Mouse (Mus musculus) heart, adult 2 months (tissue): ENCODE data around the gene Dxo.

Source experiments
- CTCF ChIP-seq: fragments of 200-600 bp; IDR thresholded peaks from 2 replicates; pipeline ENCODE4 v1.8.1; 2022; ENCODE audit warnings: antibody characterized with exemption, mild to moderate bottlenecking, moderate library complexity
- POLR2A ChIP-seq: fragments of 200-500 bp; IDR thresholded peaks from 2 replicates; pipeline ENCODE4 v1.6.1; 2011; ENCODE audit warnings: mild to moderate bottlenecking, low read depth, low read length, control low read depth; ENCODE audit not compliant: insufficient read depth

DNA sequence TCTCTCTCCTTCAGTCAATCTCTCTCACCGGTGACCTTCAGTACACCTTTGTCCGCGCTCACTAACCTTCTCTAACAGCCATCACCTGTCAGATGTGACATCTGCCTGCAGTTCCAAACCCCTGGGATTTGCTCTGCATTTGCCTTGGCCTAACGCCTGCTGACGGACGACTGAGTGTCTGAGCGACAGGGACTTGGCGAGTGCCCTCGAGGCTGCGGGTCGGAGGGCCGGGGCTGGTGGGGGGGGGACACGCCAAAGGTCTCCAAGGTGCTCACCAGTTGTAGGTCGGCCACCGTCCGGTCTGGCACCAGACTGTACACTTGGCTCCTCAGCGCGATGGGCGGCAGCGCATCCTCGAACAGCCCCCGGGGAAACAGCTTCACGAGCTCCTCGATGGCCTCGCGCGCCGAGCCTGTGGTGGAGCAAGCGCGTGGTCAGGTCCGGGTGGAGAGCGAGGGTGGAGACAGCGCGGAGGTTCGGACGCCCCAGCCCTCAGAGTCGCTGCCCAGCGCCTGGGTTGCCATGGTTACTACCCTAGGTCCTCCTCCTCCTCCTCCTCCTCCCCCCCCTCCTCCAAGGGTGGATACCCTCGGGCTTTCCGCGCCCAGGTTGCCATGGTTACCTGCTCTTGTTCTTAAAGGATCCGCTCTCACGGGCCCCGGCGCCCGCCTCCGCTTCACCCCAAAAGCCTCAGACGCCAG, 514 bp upstream of the Dxo start:
- no peak for TF ChIP-seq POLR2A
- TF ChIP-seq CTCF, result no peak
